10 mouse cellular contexts compared by ENCODE assay signal in the genomic region with DNA sequence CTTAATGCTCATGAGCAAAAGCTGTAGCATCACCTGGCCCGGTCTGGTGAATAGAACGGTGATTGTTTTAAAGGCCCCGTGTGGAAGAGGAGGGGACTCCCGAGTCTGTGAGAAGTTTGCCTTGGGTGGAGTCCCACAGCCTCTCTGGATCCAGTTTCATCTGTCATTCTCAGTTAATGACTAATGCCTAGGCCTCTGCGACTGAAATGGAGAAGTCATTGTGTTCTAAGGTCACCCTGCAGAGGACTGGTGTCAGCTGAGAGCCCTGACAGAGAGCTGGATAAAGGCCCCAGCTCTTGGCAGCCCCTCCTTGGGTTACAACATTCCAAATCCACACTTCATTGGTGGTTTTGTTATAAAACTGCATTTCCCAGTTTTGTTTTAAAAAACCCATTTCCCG. TPM values are rescaled to one million over a fixed set of nuclear protein-coding genes. Genes with fewer than 3 reads are reported as not detected.
DNase-seq lines count a peak whose midpoint lies in the region; ATAC-seq and TF ChIP-seq lines count a peak whose summit lies in the region.
"Had no signal": no experiment of that assay in that cellular context is flagged by ENCODE, and none has a peak within 500 bp of the region (broad histone marks: within the 10 kb centered on the region; RNA-seq: fewer than 3 reads in every experiment).

No protein-coding gene starts in this region.

- no peak overlapping the region for H3K4me3 ChIP-seq in intestine, postnatal 0 days (ENCODE audit: low read depth, low read length)
- H3K4me3 ChIP-seq: hindbrain, embryonic 15.5 days had no signal

- H3K27ac ChIP-seq in intestine, postnatal 0 days (ENCODE audit: low read depth, low read length) = no peak overlapping the region
- H3K27ac ChIP-seq: hindbrain, embryonic 15.5 days; liver, embryonic 14.5 days had no signal

- H3K36me3 ChIP-seq in intestine, postnatal 0 days (ENCODE audit: control insufficient read depth, insufficient read depth) = peaks cover 11% of the 10 kb centered on the region

- H3K4me1 ChIP-seq in intestine, postnatal 0 days (replicated peaks; ENCODE audit: control insufficient read depth, insufficient read depth, low read length) = no peaks in the 10 kb centered on the region
- H3K4me1 ChIP-seq: hindbrain, embryonic 15.5 days had no signal

- H3K9me3 ChIP-seq in intestine, postnatal 0 days (ENCODE audit: control insufficient read depth) = no peaks in the 10 kb centered on the region
- H3K9me3 ChIP-seq: hindbrain, embryonic 15.5 days had no signal

- WGBS in intestine, postnatal 0 days = 28% methylated on average over 6 of the region's 6 CpGs

- no peaks in the 10 kb centered on the region for H3K27me3 ChIP-seq in intestine, postnatal 0 days (replicated peaks; ENCODE audit: control insufficient read depth, insufficient read depth, low read length)
- H3K27me3 ChIP-seq: hindbrain, embryonic 15.5 days had no signal

- TF ChIP-seq CTCF in intestine, postnatal 0 days (IDR thresholded peaks at IDR 0.05; ENCODE audit: low read depth) = no peak

- ATAC-seq in granulocyte monocyte progenitor cell, adult 5-6 weeks (replicated peaks; ENCODE audit: poor library complexity, severe bottlenecking) = peak; percentile 44
- 0 out of 2 replicates have a peak, but pooled peaks have one; percentile 35 for ATAC-seq in intestine, postnatal 0 days

- no peak overlapping the region for H3K9ac ChIP-seq in intestine, postnatal 0 days (ENCODE audit: low read depth, low read length)
- H3K9ac ChIP-seq: hindbrain, embryonic 15.5 days; liver, embryonic 14.5 days had no signal

- peak; percentile 56 for DNase-seq in urinary bladder, postnatal 14 days (ENCODE audit: low spot score)
- DNase-seq in urinary bladder, postnatal 10 days (ENCODE audit: low spot score) = no peak
- DNase-seq in yolk sac, embryonic 10.5 days (ENCODE audit: low spot score) = peak; percentile 41
- no peak for DNase-seq in spleen, adult 18-20 months
- no peak for DNase-seq in spleen, postnatal 36 days (ENCODE audit: low spot score in 2 of 2)
- DNase-seq in frontal cortex, adult 2 months (ENCODE audit: extremely low spot score in 1 of 2, low spot score in 1 of 2) = no peak

- H3K4me2 ChIP-seq in intestine, postnatal 0 days (replicated peaks; ENCODE audit: low read depth) = 0 out of 2 replicates have a peak overlapping the region, but pooled peaks have one; percentile 7
- H3K4me2 ChIP-seq: hindbrain, embryonic 15.5 days had no signal

RNA-seq across cellular contexts. Expression of gene Clip1, which starts 10.1 kb away (rescaled TPM):
- total RNA-seq in granulocyte monocyte progenitor cell, adult 5-6 weeks (2014; fragmentation: Nextera tagmentation) = 41.7 and 56.0 TPM in 2 replicates
- total RNA-seq in granulocyte monocyte progenitor cell, adult 5-6 weeks (2017) = 63.4 and 65.9 TPM in 2 replicates
- polyA plus RNA-seq in intestine, postnatal 0 days (2015; fragmentation: Nextera tagmentation; extraction: Ambion mirVana) = 15.7 and 17.7 TPM in 2 replicates
- polyA plus RNA-seq in frontal cortex, adult 2 months (2012; rRNA removed) = 85.6 and 88.1 TPM in 2 replicates

RNA-seq across cellular contexts. Expression of gene Zcchc8, which starts 26.4 kb away (rescaled TPM):
- 53.7 and 66.1 TPM in 2 replicates for total RNA-seq in granulocyte monocyte progenitor cell, adult 5-6 weeks (2014; fragmentation: Nextera tagmentation)
- total RNA-seq in granulocyte monocyte progenitor cell, adult 5-6 weeks (2017) = 53.5 and 80.9 TPM in 2 replicates
- 27.1 and 32.6 TPM in 2 replicates for polyA plus RNA-seq in intestine, postnatal 0 days (2015; fragmentation: Nextera tagmentation; extraction: Ambion mirVana)
- 56.0 and 61.6 TPM in 2 replicates for polyA plus RNA-seq in frontal cortex, adult 2 months (2012; rRNA removed)

RNA-seq across cellular contexts. Expression of gene Rsrc2, which starts 54.7 kb away (rescaled TPM):
- 118 TPM in 2 replicates for total RNA-seq in granulocyte monocyte progenitor cell, adult 5-6 weeks (2014; fragmentation: Nextera tagmentation)
- 171 and 227 TPM in 2 replicates for total RNA-seq in granulocyte monocyte progenitor cell, adult 5-6 weeks (2017)
- 65.2 and 68.7 TPM in 2 replicates for polyA plus RNA-seq in intestine, postnatal 0 days (2015; fragmentation: Nextera tagmentation; extraction: Ambion mirVana)
- polyA plus RNA-seq in frontal cortex, adult 2 months (2012; rRNA removed) = 105 and 129 TPM in 2 replicates

RNA-seq across cellular contexts. Expression of gene Kntc1, which starts 55.0 kb away (rescaled TPM):
- total RNA-seq in granulocyte monocyte progenitor cell, adult 5-6 weeks (2014; fragmentation: Nextera tagmentation) = 63.0 and 74.9 TPM in 2 replicates
- 43.6 and 73.8 TPM in 2 replicates for total RNA-seq in granulocyte monocyte progenitor cell, adult 5-6 weeks (2017)
- polyA plus RNA-seq in intestine, postnatal 0 days (2015; fragmentation: Nextera tagmentation; extraction: Ambion mirVana) = 4.5 and 5.0 TPM in 2 replicates
- 0.60 and 0.78 TPM in 2 replicates for polyA plus RNA-seq in frontal cortex, adult 2 months (2012; rRNA removed)

Comparison
In these comparisons a context has a peak if more than half of its experiments do, and no peak if none do; other contexts are left out.
1. DNase-seq: peak in urinary bladder, postnatal 14 days (single experiment) and yolk sac, embryonic 10.5 days (single experiment); none in urinary bladder, postnatal 10 days (single experiment), spleen, adult 18-20 months (0 of 2), spleen, postnatal 36 days (0 of 2) and frontal cortex, adult 2 months (0 of 2).